Mouse (Mus musculus): Measurements from ENCODE around the gene Bace2.
A peak's percentile ranks its signal among the peaks of the same experiment; 100 is the strongest.

Bace2 gene

DNA sequence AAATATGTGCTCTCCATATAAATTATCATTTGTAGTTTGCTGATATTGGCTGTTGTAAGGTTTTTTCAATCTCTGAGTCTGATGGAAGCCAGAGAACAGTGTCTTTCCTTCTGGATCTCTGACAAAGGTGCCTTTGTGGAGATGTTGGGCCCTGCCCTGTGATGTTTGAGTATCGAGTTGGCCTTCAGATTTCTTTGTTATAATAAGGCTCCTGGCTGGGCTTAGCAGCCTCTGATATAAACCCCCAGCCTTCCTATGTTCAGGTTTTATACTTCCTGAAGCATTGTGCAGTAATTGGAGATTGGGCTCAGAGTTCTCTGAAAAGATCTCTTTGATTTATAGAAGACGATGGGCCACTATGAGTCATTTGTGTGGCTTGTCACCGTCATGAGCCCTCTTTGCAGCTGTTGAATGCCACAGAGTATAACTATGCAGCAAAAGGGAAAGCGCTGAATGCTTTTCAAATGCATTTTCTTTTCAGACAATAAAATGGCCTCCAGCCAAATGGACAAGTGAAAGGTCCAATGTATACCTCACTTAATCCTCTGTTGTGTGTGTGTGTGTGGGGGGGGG, 45.8 kb downstream of the Bace2 start:
- no peak for DNase-seq

DNA sequence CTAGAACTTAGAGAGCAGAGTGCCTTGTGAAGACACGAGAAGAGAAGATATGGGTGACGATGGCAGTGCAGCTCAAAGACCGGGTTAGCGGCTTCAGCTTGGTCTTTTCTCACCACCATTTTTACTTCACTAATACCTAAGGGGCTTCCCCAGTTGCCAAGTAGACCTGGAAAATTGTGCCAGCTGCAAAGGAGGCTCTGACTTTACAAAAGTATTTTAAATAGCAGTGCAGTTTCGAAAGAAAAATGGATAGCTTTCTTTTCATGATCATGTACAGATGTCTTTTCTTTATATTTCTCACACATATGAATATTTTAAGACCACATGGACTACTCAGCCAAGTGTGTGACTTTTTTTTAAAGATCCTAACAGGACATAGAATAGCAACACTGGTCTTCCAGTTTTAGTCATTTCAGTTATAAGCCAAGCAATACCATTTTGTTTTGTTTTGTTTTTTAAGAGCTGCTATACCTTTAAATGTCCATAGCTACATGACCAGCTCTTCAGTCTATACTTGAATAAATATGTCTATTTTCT, 49.0 kb downstream of the Bace2 start:
- no peak for DNase-seq

DNA sequence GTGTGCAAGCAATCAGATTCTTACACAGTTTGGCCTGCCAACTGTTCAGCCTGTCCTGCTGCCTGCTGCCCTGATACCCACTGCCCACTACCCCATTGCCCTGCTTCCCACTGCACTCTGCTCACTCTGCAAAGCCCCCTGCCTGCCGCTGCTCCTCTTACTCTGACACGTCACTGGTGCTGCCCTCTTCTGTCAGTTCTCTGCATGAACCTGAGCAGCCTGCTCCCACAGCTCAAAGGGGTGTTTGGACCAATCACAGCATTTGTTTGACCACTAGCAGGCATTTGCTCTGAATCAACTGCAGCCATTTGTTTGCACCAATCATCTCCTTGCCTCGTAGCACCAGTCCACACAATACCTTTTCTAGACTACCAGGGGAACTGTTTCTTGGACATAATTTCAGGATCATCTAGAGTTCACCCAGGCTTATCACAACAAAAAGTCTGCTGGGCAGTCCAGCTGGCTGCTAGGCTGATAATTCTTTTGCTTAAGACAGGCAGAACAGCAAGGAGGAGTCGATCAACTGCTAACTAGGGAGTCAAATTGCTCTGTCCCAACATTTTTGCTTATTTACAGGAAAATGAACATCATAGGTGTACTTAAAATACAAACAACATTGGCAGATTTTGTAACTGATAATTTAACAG, 61.5 kb downstream of the Bace2 start:
- DNase-seq, result peak; percentile 8 to 14

DNA sequence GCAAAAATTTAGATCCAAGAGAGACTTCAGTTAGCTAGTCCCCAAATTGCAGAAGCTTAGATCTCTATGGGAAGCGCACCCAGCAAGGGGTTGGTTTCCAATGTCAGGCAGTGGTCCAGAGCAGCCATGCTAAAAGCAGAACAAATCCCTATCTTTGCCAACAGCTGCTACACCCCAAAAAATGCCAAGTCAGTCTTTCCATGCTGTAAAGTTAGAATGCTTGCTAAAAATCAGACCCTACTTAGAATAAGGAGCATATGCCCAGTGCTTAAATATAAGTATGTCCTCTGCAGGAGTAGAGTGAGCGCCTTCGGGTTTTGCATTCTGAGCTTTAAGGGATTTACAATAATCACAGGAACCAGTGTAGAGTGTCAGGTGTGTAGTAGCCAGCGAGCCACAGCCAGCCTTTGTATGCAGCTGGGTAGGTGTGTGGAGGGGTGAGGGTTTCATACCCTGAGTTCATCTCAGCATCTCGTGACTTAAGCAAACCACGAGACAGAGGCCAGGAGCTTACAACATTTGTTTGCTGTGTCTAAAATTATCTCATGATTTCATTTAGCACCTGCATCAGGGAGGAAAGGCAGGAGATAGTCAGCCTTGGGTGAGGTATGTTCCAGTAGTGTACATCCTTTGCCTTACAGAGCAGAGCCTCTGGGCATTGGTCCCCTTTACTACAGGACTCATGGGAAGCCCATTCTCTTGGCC, 62.4 kb downstream of the Bace2 start:
- no peak for DNase-seq

DNA sequence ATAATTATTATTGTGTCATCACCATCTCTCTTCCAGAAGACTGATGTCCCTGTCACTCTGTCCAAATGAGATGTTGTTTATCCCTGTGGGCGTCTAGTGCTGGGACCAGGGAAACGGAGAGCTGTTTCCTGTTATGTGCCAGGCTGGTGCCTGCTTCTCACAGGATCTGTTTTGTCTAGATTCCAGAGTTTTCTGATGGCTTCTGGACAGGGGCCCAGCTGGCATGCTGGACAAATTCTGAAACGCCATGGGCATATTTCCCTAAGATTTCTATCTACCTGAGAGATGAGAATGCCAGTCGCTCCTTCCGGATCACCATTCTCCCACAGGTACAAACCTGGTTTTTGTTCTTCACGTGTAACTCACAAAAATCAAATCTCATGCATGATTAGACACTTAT, 65.1 kb downstream of the Bace2 start:
- no peak for DNase-seq

DNA sequence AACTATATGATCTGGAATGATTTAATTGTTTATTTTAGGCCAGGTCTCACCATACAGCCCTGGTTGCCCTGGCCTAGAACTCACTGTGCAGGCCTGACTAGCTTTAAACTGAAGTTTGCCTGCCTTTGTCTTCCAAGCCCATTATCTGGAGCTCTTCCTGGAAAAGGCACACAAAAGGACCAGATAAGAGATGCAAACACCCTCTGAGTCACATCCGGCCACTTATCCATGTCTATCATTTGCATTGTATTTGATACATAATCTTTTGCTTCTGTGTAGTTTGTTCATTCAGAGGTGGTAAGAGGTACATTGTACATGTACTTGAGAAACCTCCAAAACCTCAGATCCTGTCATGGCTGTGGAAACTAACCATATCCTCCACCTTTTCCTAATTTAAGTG, 67.1 kb downstream of the Bace2 start:
- no peak for DNase-seq

DNA sequence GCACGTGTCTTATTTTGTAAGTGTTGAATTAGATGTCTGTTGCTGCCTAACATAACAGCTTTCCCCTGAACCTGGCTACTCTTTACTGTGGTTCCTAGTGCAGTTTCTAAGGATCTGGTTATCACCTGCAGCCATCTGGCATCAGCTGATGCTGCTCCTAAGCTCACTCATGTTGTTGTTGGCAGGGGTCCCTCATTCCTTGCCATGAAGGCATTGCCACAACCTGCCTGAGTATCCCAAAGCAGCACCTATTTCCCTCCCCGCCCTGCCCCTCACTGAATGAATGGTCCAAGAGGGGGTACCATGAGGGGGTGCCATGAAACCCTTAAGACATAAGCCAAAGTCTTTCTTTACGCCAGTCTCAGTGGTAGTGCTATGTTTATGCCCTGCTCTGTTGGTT, 71.5 kb downstream of the Bace2 start:
- no peak for DNase-seq

DNA sequence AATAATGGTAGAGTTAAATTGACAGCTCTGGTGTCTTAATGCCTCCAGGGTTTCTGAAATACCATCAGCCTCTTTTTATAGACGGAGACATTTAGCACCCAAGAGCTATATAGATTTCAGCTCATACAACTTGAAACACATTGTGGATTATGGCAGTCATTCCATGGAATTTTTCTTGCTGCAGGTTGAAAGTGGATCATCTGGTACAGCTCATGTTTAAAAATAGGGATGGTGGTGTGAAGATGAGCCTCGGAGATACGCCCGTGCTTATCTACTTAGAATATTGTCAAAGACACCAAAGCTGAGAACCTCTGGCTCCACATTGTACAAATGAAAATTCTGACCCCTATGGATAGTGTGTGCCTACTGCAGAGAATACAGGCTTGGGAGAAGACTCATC, 73.5 kb downstream of the Bace2 start:
- no peak for DNase-seq

DNA sequence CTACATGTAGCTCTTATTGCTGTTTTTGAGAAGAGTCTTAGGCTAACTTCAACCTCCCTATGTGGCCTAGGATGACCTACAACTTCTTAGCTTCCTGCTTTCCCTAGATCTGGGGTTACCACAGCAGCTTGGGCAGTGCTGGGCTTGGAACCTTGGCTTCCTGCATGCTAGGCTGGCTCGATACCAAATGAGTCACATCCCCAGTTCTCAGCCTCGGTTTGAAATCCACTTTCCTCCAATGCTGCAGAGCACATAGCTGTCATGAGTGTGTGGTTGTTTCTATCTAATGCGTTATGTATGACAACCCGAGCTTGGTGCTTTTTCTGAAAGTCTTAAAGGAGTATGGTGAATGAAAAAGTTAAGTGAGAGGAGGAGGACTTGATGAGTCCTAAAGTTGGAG, 74.8 kb downstream of the Bace2 start:
- DNase-seq, result no peak

DNA sequence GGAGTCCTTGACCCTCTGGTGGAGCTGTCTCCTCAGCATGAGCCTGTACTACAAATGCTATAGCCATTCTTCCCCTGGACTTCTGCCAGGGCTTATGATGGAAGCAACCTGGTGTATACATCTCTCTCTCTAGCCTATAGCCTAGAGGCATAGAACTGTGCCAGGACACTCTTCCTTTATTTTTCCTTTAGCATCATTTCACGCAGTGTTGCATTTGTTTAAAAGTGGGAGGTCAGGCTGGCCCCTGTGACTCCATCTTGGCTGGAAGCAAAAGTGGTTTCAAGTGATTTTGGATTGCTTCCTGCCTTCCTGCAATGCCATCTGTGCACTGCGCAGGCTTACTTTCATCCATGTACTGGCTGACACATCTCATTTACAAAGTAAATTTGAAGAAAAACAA, 77.7 kb downstream of the Bace2 start:
- DNase-seq, result no peak

DNA sequence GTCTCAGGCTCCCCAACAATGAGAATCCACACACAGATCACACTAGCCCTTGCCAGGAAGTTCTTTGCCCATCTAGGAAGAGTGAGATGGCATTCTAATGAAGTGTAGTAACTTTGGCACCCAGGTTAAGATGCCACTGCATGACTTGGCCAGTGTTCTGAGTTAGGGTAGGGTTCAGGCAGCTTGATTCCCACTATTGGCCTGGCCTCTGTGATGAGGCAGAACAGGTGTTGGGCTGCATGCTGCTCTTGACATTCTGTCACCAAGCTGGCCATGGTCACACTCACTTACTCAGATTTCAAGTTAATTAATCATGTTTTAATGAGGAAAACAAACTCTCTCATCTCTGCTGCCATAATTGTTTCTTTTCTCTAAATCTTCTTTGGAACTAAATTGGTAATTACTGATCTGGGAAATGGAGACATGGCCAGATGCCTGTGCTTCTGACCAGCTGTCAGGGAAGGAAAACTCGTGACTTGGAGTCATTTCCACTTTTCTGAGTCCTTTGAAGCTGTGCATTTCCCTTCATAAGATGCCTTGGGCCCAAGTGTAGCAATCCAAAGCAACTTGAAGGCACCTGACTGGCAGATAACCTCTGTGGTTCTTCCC, 81.0 kb downstream of the Bace2 start:
- no peak for DNase-seq

DNA sequence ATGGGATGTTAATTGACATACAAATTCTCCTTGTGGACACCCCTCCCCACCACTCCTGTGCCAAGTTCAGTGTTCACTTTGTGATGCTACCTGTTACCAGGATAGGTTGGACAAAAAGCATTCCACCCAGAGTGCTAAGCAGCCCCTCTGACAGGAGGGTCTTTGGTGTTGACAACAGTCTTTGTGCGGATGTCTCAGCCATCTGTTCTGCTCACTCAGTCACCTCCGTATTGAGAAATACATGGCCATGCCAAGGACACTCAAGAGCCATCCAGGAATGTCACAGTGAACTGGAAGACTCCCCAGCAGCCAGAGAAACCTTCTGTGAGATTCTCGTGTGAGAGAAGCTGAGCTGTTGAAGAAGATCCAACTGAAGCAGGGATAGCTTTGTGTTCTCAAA, 81.6 kb downstream of the Bace2 start:
- no peak for DNase-seq

DNA sequence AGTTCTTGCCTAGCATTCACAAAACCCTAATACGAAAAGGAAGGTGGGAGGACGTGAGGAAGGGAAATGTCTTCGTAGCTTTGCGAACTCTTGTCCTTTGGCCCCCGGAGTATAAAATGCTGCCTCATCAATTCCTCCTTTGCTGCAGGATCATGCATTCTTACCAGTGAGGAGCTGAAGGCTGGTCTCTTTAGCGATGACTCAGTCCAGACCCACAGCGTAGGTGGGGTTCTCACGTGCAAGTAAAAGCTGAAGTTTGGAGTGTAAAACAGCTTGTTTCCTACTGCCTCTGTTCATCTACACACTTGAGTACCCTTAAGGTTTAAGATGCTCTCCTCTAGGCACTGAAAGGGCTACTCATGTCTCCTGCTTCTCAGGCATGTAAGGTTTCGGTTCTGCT, 85.4 kb downstream of the Bace2 start:
- no peak for DNase-seq

DNA sequence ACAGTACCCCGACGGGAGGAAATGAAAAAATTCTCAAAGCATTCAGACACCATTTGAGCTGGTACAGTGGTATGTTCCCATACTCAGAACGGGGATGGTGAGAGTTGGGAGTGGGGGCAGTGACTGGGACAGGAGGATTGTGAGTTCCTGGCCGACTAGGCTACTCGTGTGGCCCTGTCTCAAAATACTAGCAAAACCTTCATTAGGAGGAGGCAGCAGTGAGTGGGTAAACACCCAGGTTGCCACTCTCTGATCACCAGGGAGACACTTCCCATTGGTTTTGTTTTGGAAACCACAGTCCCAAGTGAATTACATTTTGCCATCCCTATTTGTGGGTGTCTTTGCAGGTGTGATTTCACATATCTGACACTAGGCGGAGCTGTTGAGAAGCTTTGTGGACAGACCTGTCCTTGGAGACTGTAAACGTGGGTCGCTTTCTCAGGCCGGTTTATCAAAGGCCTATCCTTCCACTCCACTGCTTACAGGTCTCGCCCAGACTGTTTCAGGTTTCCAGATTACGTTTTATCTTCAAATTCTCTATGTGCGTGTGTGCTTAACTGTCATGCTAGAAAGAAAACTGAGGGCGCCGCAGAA, 87.2 kb downstream of the Bace2 start:
- no peak for DNase-seq

DNA sequence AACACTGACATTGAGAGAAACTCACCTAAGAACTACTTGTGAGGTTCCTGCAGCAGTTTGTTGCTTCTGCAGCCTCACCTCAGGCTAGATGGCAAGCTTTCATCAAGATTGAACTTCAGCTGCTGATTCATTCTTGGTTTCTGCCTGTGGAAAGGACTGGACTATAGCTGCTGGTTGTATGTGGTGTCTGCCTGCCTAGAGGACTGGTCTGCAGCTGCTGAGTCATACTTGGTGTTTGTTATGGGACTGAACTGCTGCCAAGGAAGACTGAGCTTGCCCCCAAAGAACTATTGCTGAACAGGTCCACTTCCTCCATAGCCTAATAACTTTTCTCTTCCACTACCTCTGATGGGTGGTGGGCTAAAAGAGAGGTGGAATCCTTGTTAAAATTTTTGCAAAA, 90.8 kb downstream of the Bace2 start:
- no peak for DNase-seq

DNA sequence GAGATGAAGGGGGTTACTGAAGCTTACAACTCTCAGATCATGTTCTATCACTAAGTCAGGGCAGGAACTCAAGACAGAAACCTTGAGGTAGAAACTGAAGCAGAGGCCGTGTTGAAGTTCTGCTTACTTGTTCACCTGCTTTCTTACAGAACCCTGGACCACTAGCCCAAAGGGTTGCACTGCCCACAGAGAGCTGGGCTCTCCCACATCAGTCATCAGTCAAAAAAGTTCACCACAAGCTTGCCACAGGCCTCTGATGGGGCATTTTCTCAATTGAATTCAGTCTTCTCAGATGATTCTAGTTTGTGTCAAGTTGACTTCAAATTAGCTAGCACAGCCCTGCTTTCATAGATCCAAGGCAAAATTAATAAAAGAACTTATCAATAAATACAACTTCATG, 103.3 kb downstream of the Bace2 start:
- no peak for DNase-seq

DNA sequence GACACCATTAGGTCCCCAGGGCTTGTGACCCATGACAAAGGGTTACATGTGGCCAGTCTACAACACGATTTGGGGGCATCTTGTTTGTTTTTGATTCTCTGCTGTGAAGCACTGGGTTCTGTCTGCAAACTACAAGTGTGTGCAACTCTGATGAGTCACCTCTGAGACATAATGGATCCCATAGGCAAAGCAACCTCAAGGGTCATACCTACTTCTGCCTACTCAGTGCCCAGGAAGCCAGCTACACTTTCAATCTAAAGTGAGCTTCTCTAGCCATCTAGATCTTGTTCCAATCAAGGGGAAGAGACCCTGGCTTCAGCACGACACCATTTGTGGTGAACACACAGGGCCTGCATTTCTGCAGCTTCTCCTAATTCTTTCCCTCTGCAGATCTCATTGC, 104.7 kb downstream of the Bace2 start:
- no peak for DNase-seq

DNA sequence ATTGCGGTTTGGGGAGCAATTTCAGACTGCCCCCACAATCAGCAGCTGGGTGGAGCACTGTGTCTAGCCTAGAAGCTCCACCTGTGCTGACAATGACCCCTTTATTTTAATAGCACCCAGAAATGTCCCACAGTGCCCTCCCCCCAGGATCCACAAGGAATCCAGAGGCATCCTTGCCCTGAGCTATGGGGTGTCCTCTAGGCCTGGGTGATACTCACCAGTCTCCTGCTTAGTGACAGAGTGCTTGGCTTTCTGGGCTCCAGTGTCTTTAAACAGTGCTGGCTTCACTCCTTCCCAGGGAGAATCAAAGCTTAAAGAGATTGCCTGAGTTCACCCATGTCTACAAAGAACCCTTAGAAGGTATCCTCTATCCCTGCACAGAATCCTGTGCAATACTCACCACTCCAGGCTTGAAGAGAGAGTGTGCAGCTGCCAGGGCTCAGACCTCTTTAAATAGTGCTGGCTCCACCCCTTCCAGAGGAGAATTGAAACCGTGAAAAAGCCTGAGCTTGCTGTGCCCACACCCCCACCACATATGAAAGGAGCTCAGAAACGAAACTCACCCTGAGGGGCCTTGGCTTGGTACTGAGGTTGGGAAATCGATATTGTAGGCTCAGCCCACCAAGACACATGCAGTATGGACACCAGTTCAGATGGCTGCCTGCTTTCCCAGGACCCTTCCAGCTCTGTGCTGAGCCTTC, 106.1 kb downstream of the Bace2 start, which contains the start of gene Mx1:
Gene Mx1 (minus strand): TSS at position 427 of the 701 bp plus-strand sequence.
- peak in 1 of 2 experiments; percentile 4 for DNase-seq

DNA sequence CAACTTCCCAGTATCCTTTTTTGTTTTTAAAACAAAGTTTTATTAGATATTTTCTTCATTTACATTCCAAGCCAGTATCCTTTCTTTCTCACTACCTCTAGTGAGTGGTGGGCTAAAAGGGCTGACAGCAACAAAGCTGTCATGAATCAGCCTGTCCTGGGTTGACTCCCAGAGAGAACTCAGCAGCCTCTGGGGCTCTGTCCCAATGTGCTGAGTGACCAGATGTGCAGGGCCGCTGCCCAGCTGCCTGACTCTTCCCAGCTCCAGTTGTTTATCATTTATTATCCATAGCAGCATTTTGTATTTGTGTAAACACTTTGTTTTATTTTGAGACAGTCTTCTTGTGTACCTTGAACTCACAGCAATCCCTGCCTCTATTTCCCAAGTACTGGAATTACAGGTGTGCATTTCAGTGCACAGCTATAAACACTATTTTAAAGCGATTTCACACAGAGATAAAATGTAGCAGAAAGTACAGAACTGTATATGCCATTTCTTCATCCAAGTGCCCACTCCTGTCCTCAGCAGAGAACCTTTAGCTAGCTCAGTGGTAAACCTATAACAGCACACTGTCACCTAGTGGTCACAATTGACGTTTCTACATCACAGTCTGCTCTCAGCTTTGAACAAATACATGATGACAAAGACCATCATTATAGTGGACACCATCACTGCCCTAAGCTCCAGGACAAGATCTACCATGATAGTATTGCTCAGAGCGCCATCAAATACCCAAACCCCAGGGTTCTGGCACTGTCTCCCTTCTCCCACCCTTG, 109.8 kb downstream of the Bace2 start:
- DNase-seq, result no peak

DNA sequence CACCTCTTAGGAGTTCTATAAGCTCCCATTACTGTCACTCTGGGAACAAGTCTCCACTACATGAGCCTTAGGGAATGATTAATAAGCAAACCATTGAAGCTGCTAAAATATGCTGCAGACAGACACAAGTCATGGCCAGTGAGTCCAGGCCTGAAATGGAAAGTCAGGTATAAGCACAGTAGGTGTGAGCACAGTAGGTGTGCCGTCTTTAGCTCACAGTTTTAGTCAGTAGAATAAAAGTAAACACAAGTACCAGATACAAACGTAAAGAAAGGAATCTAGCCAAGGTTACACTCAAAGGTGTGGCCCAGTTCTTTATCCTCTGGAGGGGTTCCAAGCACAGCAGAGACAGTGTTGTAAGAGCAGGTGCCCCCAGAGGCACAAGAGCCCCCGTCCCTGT, 110.9 kb downstream of the Bace2 start:
- no peak for DNase-seq

DNA sequence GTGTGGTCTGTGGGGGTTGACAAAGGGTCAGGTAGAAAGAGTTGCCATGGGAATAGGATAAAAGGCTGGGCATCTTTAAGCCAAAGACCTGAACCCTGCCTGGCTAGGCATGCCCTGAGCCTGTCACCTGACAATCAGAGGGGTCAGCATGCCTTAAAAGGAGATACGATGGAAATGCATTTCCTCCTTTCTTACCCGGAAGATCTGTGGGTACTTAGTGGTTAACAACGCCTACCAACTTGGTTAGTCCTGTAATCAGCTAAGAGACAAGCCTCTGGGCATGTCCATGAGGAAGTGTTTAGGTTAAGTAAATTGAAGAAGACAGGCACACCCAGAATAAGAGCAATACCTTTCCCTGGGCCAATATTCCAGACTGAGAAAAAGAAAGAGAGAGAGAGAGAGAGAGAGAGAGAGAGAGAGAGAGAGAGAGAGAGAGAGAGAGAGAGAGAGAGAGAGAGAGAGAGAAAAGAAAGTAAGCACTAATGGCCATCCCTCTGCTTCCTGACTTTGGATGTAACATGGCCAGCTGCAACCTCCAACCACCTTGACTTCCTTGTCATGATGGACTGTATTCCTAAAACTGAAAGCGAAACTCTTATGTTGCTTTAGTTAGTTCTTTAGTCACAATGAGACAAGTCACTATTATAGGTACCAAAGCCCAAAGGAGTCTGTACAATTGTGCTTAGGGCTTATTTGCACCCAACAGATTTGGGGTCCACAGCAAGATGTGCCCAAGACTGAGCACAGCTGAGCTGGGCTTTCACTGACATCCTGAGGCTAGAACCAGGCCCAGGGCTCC, 111.7 kb downstream of the Bace2 start:
- no peak for DNase-seq

Data from thymus, postnatal 36 days (tissue).